Mouse (Mus musculus) layer of hippocampus, postnatal 14 days (tissue): Measurements from ENCODE around the gene Cfap57. TPM values are rescaled to one million over a fixed set of nuclear protein-coding genes. Genes with fewer than 3 reads are reported as not detected.

Source experiments
- DNase-seq, 2 experiments: peaks; one replicate each; pipeline ENCODE4 v3.0.0; 2021 to 2022; ENCODE audit warnings: low spot score in 2 of 2, mixed read lengths in 1 of 2
- long read RNA-seq, 2 experiments: library from polyadenylated mRNA; stranded (forward); transcript quantifications; one replicate each; pipeline ENCODE4 v2.0.0; 2021
- total RNA-seq, 2 experiments: library from RNA; stranded (reverse); gene quantifications; 2 replicates each; pipeline ENCODE4 v1.2.3; 2021

Cfap57 gene
- total RNA-seq: under 1 TPM; 0.76 to 0.99 TPM
- long read RNA-seq, experiment 1: 0 reads
- long read RNA-seq, experiment 2: 0 reads

GRCm38 (mm10) chr4:118620279-118620966, at the start of gene Cfap57, which contains the start of gene Ebna1bp2:
Gene Cfap57 (minus strand): TSS chr4:118620777.
Gene Ebna1bp2 (plus strand): TSS chr4:118620799.
- DNase-seq: peak; percentile 88 to 95

GRCm38 (mm10) chr4:118658652-118659051, 38.1 kb upstream of the Cfap57 start, which contains the start of gene Olfr62:
Gene Olfr62 (plus strand): TSS chr4:118658952.
- DNase-seq: no peak

- peak; percentile 13 to 33 for DNase-seq
These were observed 24.7 kb upstream of the Cfap57 start for GRCm38 (mm10) chr4:118645234-118645633.

DNA sequence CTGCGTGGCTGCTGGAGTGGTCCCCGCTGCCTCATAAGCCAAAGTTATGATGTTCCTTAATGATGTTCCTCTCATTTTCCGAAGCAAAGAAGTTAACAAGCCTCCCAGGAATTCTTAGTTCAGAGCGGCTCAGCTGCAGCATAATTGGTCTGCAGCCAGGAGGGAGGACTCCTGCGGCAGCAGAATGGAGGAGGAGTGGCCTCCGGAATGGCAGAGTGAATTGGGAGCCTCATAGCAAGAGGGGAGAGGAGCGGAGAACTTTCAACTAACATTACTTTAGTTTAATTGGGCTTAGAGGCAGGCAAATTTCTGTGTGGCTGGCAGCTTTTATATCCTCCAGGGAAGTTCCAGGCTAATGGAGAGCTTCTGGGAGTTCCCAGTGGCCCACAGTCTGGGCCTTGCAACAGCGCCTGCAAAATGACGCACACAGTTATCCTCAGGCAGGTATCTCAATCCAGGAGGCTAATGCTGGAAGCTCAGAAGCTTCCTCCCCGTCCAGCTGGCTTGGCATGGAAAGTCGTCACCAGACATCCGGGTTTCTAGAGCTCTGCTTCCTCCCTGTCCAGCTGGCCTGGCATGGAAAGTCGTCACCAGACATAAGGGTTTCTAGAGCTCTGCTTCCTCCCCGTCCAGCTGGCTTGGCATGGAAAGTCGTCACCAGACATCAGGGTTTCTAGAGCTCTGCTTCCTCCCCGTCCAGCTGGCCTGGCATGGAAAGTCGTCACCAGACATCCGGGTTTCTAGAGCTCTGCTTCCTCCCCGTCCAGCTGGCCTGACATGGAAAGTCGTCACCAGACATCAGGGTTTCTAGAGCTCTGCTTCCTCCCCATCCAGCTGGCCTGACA, 22.0 kb upstream of the Cfap57 start:
- DNase-seq: peak in 1 of 2 experiments; percentile 29

DNA sequence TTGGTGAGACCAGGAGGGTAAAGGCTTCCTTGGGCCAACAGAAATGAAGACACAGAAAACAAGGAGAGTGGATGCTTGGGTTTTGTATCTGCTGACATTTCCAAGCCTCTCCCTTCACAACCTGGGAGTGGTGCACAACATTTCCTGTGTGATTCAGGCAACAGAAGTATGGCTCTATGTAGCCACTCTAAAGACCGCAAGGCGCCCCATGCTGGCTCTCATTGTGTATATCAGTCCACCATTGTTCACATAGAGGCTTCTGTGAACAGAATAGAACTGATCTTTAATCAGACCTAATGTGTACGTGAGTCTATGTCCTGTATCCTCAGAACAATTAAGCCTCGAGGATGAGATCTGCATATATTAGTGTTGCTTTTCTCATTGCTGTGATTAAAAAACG, 9.7 kb upstream of the Cfap57 start:
- no peak for DNase-seq

GRCm38 (mm10) chr4:118621781-118622180, 1.2 kb upstream of the Cfap57 start:
- DNase-seq: no peak

GRCm38 (mm10) chr4:118620967-118621320, 367 bp upstream of the Cfap57 start:
- DNase-seq: no peak

GRCm38 (mm10) chr4:118615412-118615811, 5.2 kb downstream of the Cfap57 start:
- DNase-seq: no peak

GRCm38 (mm10) chr4:118612619-118613018, 8.0 kb downstream of the Cfap57 start:
- DNase-seq: no peak

- no peak for DNase-seq
These were observed 10.7 kb downstream of the Cfap57 start for GRCm38 (mm10) chr4:118609836-118610235.

GRCm38 (mm10) chr4:118604065-118604464, 16.5 kb downstream of the Cfap57 start:
- DNase-seq: no peak

- no peak for DNase-seq
These were observed 30.8 kb downstream of the Cfap57 start for GRCm38 (mm10) chr4:118589733-118590130.

DNA sequence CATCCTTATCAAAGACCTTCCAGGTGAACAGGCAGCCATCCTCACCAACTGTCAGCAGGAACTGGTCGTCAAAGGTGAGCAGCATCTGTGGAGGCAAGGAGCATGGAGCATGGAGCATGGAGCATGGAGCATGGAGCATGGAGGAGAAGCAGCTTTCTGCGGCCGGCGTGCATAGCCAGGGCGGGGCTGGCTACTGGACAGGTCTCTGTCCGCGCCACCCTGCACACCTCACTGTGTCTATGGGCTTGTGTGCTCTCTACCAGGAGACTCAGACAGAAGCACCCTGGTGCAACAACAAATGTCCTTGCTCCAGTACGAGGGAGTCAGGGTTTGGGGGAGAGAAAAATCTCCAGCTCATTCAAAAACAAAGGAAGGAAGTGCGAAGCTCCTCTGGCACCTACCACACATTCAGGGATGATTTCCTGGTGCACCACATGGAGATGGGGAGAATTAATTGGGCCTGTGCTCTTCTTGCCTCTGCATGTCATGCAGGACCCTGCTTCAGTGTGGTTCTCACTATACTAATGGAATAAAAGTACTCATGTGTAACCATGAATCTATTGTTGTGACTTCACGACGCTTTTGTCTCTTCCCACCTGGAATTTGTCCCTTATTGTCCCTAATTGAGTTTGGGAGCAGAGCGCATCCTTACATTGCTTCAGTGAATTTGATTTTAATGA, 31.4 kb downstream of the Cfap57 start:
- DNase-seq: no peak

- no peak for DNase-seq
These were observed 37.9 kb downstream of the Cfap57 start for GRCm38 (mm10) chr4:118582629-118583028.

GRCm38 (mm10) chr4:118581508-118581907, 39.1 kb downstream of the Cfap57 start:
- no peak for DNase-seq

GRCm38 (mm10) chr4:118579313-118579712, 41.3 kb downstream of the Cfap57 start:
- DNase-seq: peak in 1 of 2 experiments; percentile 36

DNA sequence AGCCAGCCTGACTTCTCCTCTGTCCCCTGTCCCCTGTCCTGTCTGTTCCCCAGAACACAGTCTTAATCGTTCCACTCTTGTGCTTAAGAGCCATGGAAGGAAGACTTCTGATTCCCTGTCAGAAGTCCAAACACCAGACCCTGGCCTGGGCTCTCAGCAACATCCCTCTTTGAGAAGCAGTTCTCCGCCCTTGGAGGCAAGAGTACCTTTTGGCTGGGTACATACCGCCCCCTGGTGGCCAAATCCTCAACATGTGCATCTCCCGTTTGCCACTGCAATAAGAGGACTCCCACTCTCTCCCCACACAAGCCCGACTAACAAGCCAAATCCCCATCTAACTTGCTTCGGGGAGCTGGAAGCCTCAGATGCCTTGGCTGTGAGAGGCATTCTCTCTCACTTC, 44.5 kb downstream of the Cfap57 start:
- DNase-seq: peak; percentile 87 to 93

GRCm38 (mm10) chr4:118571441-118571840, 49.1 kb downstream of the Cfap57 start:
- no peak for DNase-seq

GRCm38 (mm10) chr4:118569320-118569719, 51.3 kb downstream of the Cfap57 start:
- no peak for DNase-seq

DNA sequence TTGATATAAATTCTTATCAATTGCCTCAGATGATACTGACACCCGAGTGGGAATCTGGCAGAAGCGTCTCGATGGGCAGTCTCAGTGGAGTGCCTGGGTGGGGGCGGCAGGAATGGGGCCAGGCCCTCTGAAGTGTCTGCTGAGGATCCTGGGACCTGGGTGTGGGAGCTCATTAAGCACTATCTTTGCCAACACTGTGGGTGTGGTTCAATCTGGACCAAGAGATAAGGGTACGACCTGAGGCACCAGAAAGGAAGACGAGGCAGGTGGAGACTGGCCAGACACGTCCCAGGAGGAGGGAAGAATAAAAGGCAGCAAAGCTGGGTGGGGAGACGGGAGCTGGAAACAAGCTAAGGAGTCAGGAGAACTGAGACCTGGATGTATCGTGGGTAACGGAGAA, 51.9 kb downstream of the Cfap57 start:
- DNase-seq: no peak

GRCm38 (mm10) chr4:118566161-118566676, 54.4 kb downstream of the Cfap57 start:
- DNase-seq: peak; percentile 31 to 57
